Mouse (Mus musculus): ENCODE results near the gene Ddah1.

GRCm38 (mm10) chr3:145852800-145853199 lies 94.3 kb downstream of the Ddah1 start:
- TF ChIP-seq CTCF (IDR thresholded peaks at IDR 0.05; ENCODE audit: low read depth, low read length), result no peak
- no peak for TF ChIP-seq POLR2A (IDR thresholded peaks at IDR 0.05; ENCODE audit: borderline replicate concordance, low read depth, low read length)

All from bone marrow macrophage, adult 2 months (primary cell).